Mouse (Mus musculus): ENCODE results near the gene 4921504E06Rik.

- TF ChIP-seq CTCF (IDR thresholded peaks at IDR 0.05; ENCODE audit: low read depth) (peak; percentile 91), EP300 (IDR thresholded peaks at IDR 0.05; ENCODE audit: low read depth) (no peak)
These were observed 138.6 kb downstream of the 4921504E06Rik start for GRCm38 (mm10) chr2:19415063-19415521.

Measured in heart, postnatal 0 days (tissue).